Mouse (Mus musculus) liver (tissue): Measurements from ENCODE around the gene Gimap1.

Experiments
- DNase-seq: peaks from one replicate; pipeline ENCODE4 v3.0.0-alpha.2; 2020; ENCODE audit warnings: mixed read lengths

Gene Gimap1

GRCm38 (mm10) chr6:48740501-48741169 is 1.8 kb downstream of the Gimap1 start:
- DNase-seq = no peak

GRCm38 (mm10) chr6:48741273-48741672 is 2.4 kb downstream of the Gimap1 start:
- DNase-seq = no peak

- no peak for DNase-seq
These were observed 2.9 kb downstream of the Gimap1 start for GRCm38 (mm10) chr6:48741711-48742206.

GRCm38 (mm10) chr6:48742422-48743351 is 3.8 kb downstream of the Gimap1 start:
- peak; percentile 52 for DNase-seq

- no peak for DNase-seq
These were observed 6.6 kb downstream of the Gimap1 start for GRCm38 (mm10) chr6:48745490-48745889.

- DNase-seq = peak; percentile 17
These were observed 7.4 kb downstream of the Gimap1 start, which contains the start of gene Gimap5 for GRCm38 (mm10) chr6:48745959-48746889. Gene Gimap5 (plus strand): TSS chr6:48746197.

GRCm38 (mm10) chr6:48747091-48747966 is 8.5 kb downstream of the Gimap1 start:
- DNase-seq = no peak

GRCm38 (mm10) chr6:48763567-48764270 is 24.9 kb downstream of the Gimap1 start:
- DNase-seq = no peak

GRCm38 (mm10) chr6:48764496-48764895 is 25.6 kb downstream of the Gimap1 start:
- no peak for DNase-seq

- peak; percentile 19 for DNase-seq
These were observed 29.5 kb downstream of the Gimap1 start for GRCm38 (mm10) chr6:48768178-48768869.

- DNase-seq = no peak
These were observed 30.1 kb downstream of the Gimap1 start for GRCm38 (mm10) chr6:48768933-48769332.

GRCm38 (mm10) chr6:48770696-48771095 is 31.8 kb downstream of the Gimap1 start, which contains the start of gene Gimap3:
Gene Gimap3 (minus strand): TSS chr6:48770851.
- no peak for DNase-seq

GRCm38 (mm10) chr6:48772030-48772429 is 33.2 kb downstream of the Gimap1 start:
- peak; percentile 73 for DNase-seq

- no peak for DNase-seq
These were observed 45.6 kb downstream of the Gimap1 start for GRCm38 (mm10) chr6:48784406-48784805.

- DNase-seq = no peak
These were observed 46.3 kb downstream of the Gimap1 start for GRCm38 (mm10) chr6:48785189-48785588.

GRCm38 (mm10) chr6:48785601-48786000 is 46.7 kb downstream of the Gimap1 start:
- no peak for DNase-seq

GRCm38 (mm10) chr6:48787867-48788266 is 49.0 kb downstream of the Gimap1 start:
- no peak for DNase-seq
